In the genomic region with DNA sequence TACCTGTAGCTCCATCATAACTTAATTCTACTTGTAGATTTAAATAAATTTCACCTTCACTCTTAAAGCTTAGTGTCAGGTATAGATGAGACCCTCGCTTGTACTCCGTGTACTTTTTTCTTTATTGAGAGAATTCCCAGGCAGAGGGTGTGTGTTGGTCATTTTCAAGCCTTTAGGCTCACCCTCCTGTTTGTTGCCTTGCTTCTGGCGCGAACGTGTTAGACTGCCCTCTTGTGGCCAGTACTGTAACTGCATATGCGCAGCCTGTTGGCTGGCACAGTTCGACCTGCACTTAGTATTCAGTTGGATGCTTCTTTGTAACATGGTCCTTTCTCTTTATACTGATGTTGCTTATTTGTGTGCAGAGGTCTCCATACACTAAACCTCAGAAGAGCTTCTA, we compare ENCODE assay signal across 8 mouse cellular contexts.
DNase-seq lines count a peak whose midpoint lies in the region; ATAC-seq and TF ChIP-seq lines count a peak whose summit lies in the region.

No protein-coding gene starts in this region.

- peak; percentile 22 for TF ChIP-seq RAD21 in CH12.LX (IDR thresholded peaks at IDR 0.05; ENCODE audit: low read depth, low read length)

- H3K4me1 ChIP-seq in CH12.LX (ENCODE audit: control insufficient read depth in 1 of 2, insufficient read depth in 2 of 2), result no peaks in the 10 kb centered on the region
- no peaks in the 10 kb centered on the region for H3K4me1 ChIP-seq in kidney, embryonic 15.5 days
- no peaks in the 10 kb centered on the region for H3K4me1 ChIP-seq in lung, embryonic 14.5 days (ENCODE audit: insufficient read depth)

- 2% methylated on average over 7 of the region's 7 CpGs for WGBS in kidney, embryonic 15.5 days
- 4% methylated on average over 7 of the region's 7 CpGs for WGBS in lung, embryonic 14.5 days

- H3K36me3 ChIP-seq in CH12.LX (replicated peaks in 1 of 2; ENCODE audit: control insufficient read depth in 1 of 2, insufficient read depth in 1 of 2, low read length in 1 of 2), result no peaks in the 10 kb centered on the region
- no peaks in the 10 kb centered on the region for H3K36me3 ChIP-seq in kidney, embryonic 15.5 days
- no peaks in the 10 kb centered on the region for H3K36me3 ChIP-seq in lung, embryonic 14.5 days (ENCODE audit: insufficient read depth)

- H3K9ac ChIP-seq in CH12.LX (ENCODE audit: insufficient read depth, low read depth), result no peak overlapping the region
- no peak overlapping the region for H3K9ac ChIP-seq in kidney, embryonic 15.5 days
- H3K9ac ChIP-seq in lung, embryonic 14.5 days, result no peak overlapping the region

- H3K27ac ChIP-seq in CH12.LX (ENCODE audit: insufficient read depth, low read depth), result no peak overlapping the region
- H3K27ac ChIP-seq in kidney, embryonic 15.5 days, result no peak overlapping the region
- no peak overlapping the region for H3K27ac ChIP-seq in lung, embryonic 14.5 days (ENCODE audit: low read depth)

- TF ChIP-seq EP300 in CH12.LX (IDR thresholded peaks at IDR 0.05; ENCODE audit: low read length), result no peak

- dilution Hi-C loops in CH12.LX (cut with MboI; ENCODE audit: extremely low pct_ligation_motif_present, extremely low pct_unique_long_range_greater_than_20kb, low sequenced_read_pairs), result no loop called here

- H3K27me3 ChIP-seq in CH12.LX (replicated peaks), result no peaks in the 10 kb centered on the region
- no peaks in the 10 kb centered on the region for H3K27me3 ChIP-seq in kidney, embryonic 15.5 days
- H3K27me3 ChIP-seq in lung, embryonic 14.5 days (ENCODE audit: insufficient read depth, low read length), result 0 out of 2 replicates have a peak, but pooled peaks cover 5% of the 10 kb centered on the region

- H3K9me3 ChIP-seq in CH12.LX (replicated peaks; ENCODE audit: low read length), result peaks cover 72% of the 10 kb centered on the region
- H3K9me3 ChIP-seq in kidney, embryonic 15.5 days (replicated peaks), result no peaks in the 10 kb centered on the region
- H3K9me3 ChIP-seq in lung, embryonic 14.5 days (ENCODE audit: low read depth, low read length), result no peaks in the 10 kb centered on the region

- peak; percentile 32 to 49 for TF ChIP-seq CTCF in CH12.LX (conservative IDR thresholded peaks at IDR 0.05 in 1 of 2, IDR thresholded peaks at IDR 0.05 in 1 of 2; ENCODE audit: low read depth in 2 of 2, low read length in 2 of 2)
- peak; percentile 98 for TF ChIP-seq CTCF in lung, embryonic 14.5 days (IDR thresholded peaks at IDR 0.05; ENCODE audit: low read depth)

- in situ Hi-C loops in CH12.LX (cut with MboI; ENCODE audit: low pct_ligation_motif_present, low pct_unique_long_range_greater_than_20kb, low sequenced_read_pairs), result loop anchor here (25.0 kb wide), 1 partner anchor 236 kb away; no protein-coding TSS in a partner anchor

- H3K4me2 ChIP-seq in CH12.LX (ENCODE audit: insufficient read depth, low read depth, poor library complexity, severe bottlenecking), result no peak overlapping the region
- no peak overlapping the region for H3K4me2 ChIP-seq in kidney, embryonic 15.5 days
- H3K4me2 ChIP-seq in lung, embryonic 14.5 days, result no peak overlapping the region

- TF ChIP-seq POLR2A in CH12.LX (IDR thresholded peaks at IDR 0.05; ENCODE audit: low read depth, low read length), result no peak

- no peaks in the 10 kb centered on the region for H3K79me2 ChIP-seq in CH12.LX (replicated peaks; ENCODE audit: control insufficient read depth, extremely low read depth, insufficient read depth, poor library complexity, severe bottlenecking)

- DNase-seq in CH12.LX (ENCODE audit: extremely low read depth), result peak; percentile 2
- peak; percentile 52 to 83 for DNase-seq in adrenal gland, adult (ENCODE audit: inconsistent age in 2 of 2, low spot score in 1 of 2)
- DNase-seq in cerebellum, postnatal 4 days (ENCODE audit: low spot score in 2 of 2), result peak; percentile 56 to 62
- peak; percentile 36 to 40 for DNase-seq in gastrocnemius, postnatal 4 days (ENCODE audit: low spot score in 2 of 2)
- DNase-seq in lung, embryonic 14.5 days, result peak; percentile 88
- peak; percentile 49 for DNase-seq in ovary, postnatal 14 days (ENCODE audit: low spot score)
- peak; percentile 51 for DNase-seq in urinary bladder, postnatal 14 days (ENCODE audit: low spot score)

- no peak overlapping the region for H3K4me3 ChIP-seq in CH12.LX (replicated peaks in 1 of 3; ENCODE audit: low read depth in 2 of 3, low read length in 2 of 3, poor library complexity in 1 of 3)
- no peak overlapping the region for H3K4me3 ChIP-seq in kidney, embryonic 15.5 days (replicated peaks)
- no peak overlapping the region for H3K4me3 ChIP-seq in lung, embryonic 14.5 days (ENCODE audit: low read depth, low read length)

- ATAC-seq in kidney, embryonic 15.5 days (replicated peaks; ENCODE audit: low FRiP score), result 0 out of 2 replicates have a peak, but pooled peaks have one; percentile 12
- peak; percentile 14; the same call in 1 of the 2 replicates for ATAC-seq in lung, embryonic 14.5 days (ENCODE audit: insufficient read depth)

TF ChIP-seq in CH12.LX, 34 proteins besides CTCF, POLR2A, EP300 and RAD21:
- no peak for TF ChIP-seq BHLHE40 (IDR thresholded peaks at IDR 0.05; ENCODE audit: low read depth, low read length)
- no peak for TF ChIP-seq E2F4 (IDR thresholded peaks at IDR 0.05; ENCODE audit: insufficient replicate concordance, low read depth, low read length)
- TF ChIP-seq SMC3 (IDR thresholded peaks at IDR 0.05; ENCODE audit: low read depth, low read length), result peak; percentile 43
- TF ChIP-seq ELF1 (IDR thresholded peaks at IDR 0.05; ENCODE audit: low read depth, low read length), result no peak
TF ChIP-seq in CH12.LX: peak in this region for 1.

Comparison
In these comparisons a context has a peak if more than half of its experiments do, and no peak if none do; other contexts are left out.
1. DNase-seq: peak in every context shown above with its lines; median percentile 88 in lung, embryonic 14.5 days; 68 in adrenal gland, adult; 59 in cerebellum, postnatal 4 days; 51 in urinary bladder, postnatal 14 days; 49 in ovary, postnatal 14 days; 38 in gastrocnemius, postnatal 4 days; 2 in CH12.LX.